Mouse (Mus musculus) cerebral cortex, adult 2 months (tissue): ENCODE data around the gene Hnrnph1.

Experiments used
- WGBS: fragments of 180-500 bp; shearing (Covaris S2); methylation state at CpG from one replicate; pipeline ENCODE4 v1.1.7; 2018; 5-methylcytosine and 5-hydroxymethylcytosine counted together

Gene Hnrnph1

DNA sequence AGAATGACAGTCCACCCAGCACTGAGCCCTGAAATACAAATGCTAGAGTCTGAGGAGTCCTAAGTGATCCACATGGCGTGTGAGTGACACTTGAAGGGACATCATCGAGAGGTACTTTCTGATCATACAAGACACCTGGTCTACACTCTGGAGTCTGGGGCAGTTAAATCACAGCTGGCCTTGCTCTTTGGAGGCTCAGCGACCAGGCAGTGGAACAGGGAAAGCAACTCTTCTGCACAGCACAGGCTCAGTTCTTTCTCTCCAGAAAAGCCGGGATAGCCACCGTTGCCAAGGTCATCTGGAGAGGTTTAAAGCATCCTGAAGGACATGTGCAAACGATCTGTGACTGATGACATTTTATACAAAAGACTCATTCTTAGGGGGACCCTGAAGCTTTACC, 30.4 kb downstream of the Hnrnph1 start:
- 72% methylated on average over 6 of the region's 6 CpGs for WGBS

DNA sequence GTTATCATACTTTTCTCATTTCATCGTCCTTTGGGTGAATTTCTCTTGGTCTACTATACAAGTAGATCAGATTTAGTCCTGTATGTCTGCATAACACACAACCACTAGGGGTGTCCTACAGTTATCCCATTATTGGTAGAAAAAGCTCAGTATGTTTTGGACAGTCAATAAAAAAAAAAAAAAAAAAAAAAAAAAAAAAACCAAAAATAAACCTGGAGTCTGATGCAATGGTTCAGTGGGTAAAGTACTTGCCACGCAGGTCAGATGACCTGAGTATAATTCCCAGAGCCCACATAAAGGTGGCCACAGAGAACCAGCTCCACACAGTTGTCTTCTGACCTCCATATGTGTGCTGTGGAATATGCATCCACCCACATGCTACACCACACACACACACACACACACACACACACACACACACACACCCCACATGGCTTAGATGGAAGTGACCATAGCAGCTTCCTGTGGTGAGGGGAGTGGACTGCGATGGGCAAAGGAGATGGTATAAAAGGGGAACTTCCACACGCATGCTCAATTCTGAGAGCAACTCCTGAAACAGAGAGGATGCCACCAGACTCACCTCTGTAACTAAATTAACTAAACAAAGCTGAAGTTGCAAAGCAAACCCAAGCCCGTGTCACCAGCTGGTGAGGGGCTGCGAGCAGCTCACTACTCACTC, 38.9 kb downstream of the Hnrnph1 start:
- 91% methylated on average over 6 of the region's 6 CpGs for WGBS

DNA sequence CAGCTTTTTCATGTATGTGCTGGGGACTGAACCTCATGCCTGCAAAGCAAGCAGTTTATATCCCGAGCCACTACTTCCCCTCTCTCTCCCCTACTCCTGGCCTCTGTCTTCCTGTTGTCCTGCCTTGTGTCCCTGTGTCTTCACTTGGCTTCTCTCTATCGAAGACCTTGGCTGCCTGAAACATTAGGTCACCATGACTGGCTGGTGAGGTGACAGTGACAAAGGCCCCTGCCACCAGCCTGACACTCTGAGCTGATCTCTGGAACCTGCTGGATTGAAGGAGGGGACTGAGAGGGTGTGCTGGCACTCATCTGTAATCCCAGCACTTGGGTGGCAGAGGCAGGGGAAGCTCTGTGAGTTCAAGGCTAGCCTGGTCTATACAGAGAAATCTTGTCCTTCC, 41.1 kb downstream of the Hnrnph1 start:
- WGBS, result 73% methylated on average over 2 of the region's 2 CpGs

DNA sequence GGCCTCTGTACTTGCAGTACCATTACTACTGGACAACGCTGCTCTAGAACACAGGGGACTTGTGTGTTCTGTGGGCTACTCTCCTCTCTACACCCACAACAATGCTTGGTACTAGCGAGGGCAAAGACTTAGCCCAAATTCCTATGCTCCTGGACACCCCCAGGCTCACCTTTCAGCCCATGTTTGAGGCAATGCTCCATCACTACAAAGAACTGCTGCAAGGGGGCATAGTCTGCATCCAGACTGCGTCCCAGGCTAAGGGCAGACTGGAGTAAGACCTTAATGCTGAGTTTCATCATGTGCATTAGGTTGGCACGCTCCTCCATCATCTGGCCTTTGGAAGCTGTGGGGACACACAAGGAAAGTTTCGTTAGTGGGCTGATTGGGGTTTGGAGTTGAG, 44.7 kb downstream of the Hnrnph1 start:
- WGBS, result 55% methylated on average over 5 of the region's 5 CpGs

DNA sequence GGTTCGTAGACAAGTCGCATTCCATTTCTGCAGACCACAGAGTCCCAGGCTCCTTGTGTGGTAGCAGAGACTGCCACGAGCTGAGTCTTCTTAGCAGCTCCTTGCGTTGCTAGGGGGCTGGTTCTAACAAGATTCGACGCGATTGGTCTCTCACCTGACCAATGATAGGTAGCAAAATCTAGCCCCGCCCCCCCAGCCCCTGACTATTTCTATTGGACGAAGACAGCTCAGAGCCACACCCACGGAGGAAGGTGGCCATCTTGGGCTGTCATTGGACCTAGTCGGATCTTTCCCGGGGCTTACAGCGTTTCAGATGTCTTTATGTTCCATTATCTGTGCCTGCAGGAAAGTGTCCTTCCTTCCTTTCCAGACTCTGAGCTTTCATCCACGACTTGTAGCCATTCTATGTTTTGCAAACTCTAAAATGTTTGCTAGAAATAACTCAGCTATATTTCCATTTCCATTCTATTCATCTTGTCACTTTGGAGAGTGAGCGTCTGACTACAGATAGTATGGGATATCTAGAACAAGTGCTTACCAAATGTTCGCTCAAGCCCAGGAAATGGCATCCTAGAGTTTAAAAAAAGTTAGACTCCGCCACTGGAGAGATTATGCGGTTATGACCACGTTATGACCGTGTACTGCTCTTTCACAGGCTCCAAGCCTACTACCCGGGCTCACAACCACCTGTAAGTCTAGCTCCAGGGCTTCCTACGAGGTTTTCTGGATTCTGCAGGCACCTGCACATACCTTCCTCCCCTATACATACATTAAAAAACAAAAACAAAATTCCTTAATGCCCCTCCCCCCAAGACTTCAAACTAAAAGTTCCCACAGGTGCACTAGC, 45.4 kb downstream of the Hnrnph1 start:
- WGBS, result 25% methylated on average over 22 of the region's 22 CpGs

DNA sequence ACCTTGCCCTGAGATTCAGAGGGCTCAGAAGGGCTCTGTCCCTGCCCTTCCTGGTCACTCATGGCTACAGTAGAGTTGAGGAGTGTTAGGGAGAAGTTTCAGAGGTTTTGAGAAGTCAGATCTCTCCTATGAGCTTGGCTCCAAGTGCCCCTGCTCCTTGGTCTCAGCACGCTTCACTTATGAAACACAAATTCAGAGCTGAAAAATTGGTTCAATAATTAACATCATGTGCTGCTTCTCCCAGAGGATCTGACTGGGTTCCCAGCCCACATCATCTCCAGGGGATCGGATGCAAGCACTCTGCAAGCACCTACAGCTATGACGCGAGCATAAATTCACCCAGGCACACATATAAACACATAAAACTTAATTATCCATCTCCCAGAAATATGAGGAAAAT, 49.3 kb downstream of the Hnrnph1 start:
- WGBS, result 96% methylated on average over 4 of the region's 4 CpGs

DNA sequence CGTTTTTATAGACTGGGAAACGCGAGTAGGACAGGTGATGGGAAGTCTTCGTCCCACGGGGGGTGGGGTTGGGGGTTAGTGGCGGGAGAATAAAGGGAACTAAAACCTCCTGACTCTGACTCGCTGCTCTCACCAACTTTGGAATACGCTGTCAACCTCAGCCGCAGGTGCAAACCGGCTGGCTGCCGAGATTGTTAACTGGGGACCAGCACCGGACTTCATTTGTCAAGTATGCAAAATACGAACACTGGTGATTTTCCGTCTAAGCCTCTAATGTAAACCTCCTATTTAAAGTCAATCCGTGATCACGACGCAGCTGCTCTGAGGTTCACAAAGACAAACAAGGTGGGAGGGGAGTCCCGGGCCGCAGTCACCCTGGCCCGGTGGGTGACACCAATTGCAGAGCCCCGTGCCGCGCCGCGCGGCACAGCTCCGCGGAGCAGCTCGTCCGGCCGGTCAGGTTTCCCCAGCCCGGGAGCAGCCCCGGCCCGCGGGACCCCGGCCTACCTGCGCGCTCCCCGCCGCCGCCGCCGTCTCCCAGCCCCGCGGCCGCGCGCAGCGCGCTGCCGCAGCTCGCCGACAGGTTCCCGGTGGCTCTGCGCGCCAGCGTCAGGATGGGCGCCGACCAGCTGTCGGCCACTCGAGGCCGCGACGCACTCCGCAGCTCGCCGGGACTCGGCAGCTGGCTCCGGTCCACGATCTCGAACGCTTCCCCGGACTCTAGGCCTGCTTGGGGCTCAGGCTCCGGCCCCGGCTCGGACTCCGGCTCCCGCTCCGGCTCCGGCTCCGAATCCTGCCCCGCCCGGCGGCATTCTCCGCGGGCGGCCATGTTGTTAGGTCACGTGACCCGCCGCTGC, 53.7 kb downstream of the Hnrnph1 start, which contains the start of gene Rufy1:
TSS of gene Rufy1 (minus strand) at position 849 of the 857 bp plus-strand sequence.
- WGBS, result under 1% methylated on average over 90 of the region's 90 CpGs

DNA sequence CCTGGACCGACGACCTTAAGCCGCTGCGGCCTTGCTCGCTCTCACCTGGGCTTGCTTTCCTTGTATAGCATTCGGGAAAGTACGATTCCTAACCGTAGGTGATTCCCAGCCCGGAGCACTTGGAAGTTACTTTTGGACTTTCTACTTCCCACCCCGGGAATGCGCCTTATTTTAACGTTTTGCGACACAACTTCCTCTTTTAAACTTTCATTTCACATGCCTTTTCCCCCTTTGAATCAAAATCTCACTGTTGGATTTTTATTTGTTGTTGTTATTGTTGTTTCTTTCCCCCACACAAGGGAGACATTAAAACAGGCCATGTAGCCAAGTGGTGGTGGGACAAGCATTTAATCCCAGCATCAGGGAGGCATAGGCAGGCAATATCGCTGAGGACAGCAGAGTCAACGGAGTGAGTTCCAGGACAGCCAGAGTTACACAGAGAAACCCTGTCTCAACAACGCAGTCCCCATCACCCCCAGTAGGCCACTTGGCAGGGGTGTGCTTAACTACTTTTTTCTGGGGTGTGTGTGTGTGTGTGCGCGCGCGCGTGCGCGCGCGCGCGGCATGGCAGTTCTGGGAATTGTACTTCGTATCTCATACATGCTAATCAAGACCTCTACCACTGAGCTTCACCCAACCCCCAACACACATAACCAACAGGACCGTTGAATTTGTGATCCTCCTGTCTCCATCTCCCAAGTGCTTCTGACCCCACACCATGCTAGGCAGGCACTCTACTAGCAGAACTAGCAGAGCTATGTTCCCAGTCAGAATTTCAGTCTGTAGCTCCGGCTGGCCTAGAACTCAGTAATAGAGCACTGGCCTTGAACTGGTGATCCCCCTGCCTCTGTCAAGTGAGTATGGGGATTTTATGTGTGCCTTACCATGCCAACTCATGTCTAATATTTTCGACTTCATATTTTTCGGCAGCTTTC, 54.6 kb downstream of the Hnrnph1 start:
- 25% methylated on average over 32 of the region's 32 CpGs for WGBS

DNA sequence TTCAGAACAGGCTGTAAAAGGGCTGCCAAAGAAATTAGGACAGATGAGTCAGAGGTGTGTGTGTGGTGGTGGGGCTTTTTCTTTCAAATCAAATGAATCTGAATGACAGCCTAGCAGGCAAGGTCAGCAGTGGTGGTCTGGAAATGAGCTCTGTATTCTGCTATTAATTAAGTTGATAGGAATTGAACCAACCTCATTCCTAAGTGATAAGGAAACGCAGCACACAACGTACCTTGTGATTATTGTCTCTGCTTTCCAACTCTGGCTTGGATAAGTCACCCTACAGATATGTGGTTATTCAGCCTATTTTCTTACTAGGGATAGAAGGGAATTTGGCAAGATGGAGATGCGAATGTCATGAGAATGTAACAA, 55.3 kb downstream of the Hnrnph1 start:
- WGBS, result 90% methylated on average over 3 of the region's 3 CpGs

DNA sequence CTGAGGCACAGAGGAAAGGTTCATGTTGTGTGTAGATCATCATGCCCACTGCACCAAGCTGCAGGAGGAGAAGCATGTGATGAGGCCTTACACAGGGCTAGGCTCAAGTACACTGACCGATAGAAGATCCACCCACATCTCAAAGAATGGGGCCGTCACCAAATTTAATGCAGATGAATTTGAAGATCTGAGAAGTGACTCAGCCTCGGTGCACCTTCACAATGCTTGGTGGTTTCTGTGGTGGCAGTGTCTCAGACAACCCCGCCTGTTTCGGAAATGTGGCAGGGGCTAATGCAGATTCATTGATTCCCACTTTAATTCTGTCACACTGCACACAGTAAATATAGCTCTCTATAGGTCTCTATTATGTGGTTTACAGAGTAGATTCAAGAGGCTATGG, 56.1 kb downstream of the Hnrnph1 start:
- 85% methylated on average over 5 of the region's 5 CpGs for WGBS
